Mouse (Mus musculus): ENCODE measurements around the gene Pdk2.
A peak's percentile ranks its signal among the peaks of the same experiment; 100 is the strongest.
"Not testable (repeated sequence)": the region's sequence is repeated elsewhere in the genome, so short reads cannot be mapped to it uniquely, and the experiment has no call there.

The Pdk2 gene

DNA sequence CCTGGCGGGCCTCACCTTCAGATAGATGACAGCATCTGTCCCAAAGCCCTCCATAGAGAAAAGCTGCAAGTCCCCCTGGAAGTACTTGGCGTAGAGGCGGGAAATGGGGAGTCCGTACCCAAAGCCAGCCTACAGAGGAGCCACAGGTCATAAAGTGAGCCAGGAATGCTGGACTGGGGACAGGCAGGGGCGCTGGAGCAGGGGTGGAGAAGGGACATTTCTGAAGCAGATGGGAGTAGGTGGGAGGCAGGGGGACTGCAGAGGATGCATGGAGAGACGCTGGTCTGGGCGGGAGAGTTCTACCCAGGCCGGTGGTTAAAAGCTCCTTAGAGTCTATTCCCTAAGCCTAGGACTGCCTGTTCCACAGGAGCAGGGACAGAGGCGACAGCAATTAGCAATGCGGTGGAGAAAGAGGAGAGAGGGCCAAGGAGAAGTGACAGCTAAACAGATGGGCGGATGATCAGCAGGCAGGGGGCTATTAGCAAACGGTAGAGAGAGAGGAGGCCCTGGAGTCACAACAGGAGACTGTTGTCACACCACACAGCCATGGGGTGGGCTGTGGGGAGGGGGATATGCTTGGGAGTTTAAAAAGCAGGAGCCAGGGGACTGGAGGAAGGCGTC lies 13.2 kb downstream of the Pdk2 start:
- DNase-seq (ENCODE audit: low read depth, low spot score) = no peak

DNA sequence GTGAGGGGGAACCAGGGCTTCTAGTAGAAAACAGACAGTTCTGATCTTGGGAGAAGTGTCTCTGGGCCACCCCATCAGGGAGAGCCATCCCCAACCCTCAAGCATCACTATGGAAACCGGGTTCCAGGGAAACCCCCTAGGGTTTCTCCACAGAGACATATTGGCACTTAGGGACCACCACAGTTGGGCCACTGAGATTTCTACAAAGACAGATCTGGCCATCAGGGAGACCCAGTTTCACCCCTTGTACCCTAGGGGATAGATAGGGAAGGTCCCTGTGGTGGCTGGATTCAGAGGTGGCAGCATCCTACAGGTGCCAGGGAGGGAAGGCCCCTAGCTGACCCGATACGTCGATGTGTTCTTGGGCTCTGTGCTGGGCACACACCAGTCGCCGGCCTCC lies 14.3 kb downstream of the Pdk2 start:
- DNase-seq (ENCODE audit: low read depth, low spot score) = no peak

- no peak for DNase-seq (ENCODE audit: low read depth, low spot score)
Observed at GRCm38 (mm10) chr11:95026090-95026542, 15.0 kb downstream of the Pdk2 start.

GRCm38 (mm10) chr11:95025227-95026012 lies 15.7 kb downstream of the Pdk2 start:
- DNase-seq (ENCODE audit: low read depth, low spot score) = no peak

- peak; percentile 26 for DNase-seq (ENCODE audit: low read depth, low spot score)
Observed at GRCm38 (mm10) chr11:95024439-95025184, 16.5 kb downstream of the Pdk2 start.

DNA sequence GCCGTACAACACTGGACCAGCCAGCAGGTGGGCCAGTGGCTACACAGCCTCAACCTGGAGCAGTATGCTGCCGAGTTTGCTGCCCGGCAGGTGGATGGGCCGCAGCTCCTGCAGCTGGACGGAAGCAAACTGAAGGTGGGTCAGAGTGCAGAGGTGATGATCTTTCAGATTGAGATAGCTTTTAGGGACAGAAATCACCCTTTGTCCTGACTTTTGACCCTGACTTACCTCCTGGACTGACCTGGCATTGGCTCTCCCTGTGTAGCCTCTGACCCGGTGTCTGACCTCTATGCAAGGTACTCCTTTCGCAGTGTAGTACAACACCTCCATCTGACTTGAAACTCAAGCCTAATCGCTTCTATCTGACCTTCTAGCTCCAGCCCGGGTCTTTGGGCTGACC lies 17.7 kb downstream of the Pdk2 start:
- no peak for DNase-seq (ENCODE audit: low read depth, low spot score)

DNA sequence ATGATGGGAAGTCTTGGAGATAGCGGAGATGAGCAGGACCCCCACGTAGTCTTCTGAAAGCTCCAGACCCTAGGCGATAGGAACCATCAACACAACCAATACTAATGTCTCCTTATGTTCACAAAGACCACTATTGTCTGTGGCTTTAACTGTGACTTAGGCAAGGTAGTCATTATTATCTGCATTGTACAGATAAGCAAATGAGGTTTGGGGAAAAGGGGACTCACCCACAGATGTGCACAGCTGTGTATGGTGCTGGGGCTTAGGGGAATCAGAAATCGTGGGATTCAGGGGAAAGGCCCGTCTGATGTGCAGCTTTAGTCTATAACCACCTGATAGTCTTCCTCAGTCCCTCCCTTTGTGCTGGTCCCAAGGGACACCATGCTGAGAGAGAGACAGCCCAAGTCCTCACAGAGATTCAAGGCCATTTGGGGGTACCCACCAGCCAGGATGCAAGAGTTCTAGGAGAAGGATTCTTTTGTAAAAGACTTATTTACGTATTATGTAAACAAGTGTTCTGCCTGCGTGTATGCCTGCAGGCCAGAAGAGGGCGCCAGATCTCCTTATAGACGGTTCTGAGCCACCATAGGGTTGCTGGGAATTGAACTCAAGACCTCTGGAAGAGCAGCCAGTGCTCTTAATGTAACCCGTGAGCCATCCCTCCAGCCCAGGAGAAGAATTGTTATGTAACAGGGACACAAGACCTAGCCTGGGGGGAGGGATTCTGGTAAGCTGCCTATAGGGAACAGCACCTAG lies 18.7 kb downstream of the Pdk2 start:
- DNase-seq (ENCODE audit: low read depth, low spot score) = no peak

DNA sequence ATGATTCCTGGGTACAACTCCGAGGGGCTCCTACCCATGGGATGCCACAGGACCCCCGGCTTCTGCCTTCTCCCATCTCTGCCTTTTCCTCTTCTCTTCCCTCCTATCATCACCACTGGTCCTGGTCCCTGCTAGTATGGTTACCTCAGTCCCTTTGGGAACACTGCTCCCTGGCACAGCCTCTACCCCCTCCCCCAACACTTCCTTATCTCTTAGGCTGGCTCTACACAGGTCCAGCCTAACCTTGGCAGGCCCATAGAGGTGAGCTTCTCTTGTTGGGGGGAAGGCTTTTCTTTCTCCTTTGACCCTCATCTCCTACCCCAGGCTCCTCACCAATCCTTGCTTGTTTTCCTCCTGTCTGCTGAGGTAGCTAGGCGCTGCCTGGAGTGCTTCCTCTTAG lies 25.7 kb downstream of the Pdk2 start:
- no peak for DNase-seq (ENCODE audit: low read depth, low spot score)

DNA sequence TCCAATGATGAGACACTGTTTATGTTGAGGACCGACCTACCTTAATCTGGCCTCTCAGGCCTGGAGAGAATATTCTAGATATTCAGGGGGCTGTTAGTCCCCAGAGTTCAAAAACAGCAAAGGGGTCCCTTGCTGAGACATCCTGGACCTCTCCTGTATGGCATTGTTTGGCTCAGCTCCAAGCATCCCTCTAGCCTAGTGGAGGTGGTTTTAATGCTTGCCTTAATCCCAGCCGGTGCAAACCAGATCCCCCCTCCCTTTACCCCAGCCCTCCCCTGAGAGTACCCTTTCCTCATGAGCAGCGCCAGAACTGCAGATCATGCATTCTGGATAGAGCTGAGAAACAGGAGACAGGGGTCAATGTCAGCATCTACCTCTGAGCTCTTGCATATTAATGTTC lies 28.7 kb downstream of the Pdk2 start:
- no peak for DNase-seq (ENCODE audit: low read depth, low spot score)

GRCm38 (mm10) chr11:95012075-95012474 lies 29.1 kb downstream of the Pdk2 start:
- no peak for DNase-seq (ENCODE audit: low read depth, low spot score)

GRCm38 (mm10) chr11:95011416-95011815 lies 29.7 kb downstream of the Pdk2 start:
- DNase-seq (ENCODE audit: low read depth, low spot score) = no peak

DNA sequence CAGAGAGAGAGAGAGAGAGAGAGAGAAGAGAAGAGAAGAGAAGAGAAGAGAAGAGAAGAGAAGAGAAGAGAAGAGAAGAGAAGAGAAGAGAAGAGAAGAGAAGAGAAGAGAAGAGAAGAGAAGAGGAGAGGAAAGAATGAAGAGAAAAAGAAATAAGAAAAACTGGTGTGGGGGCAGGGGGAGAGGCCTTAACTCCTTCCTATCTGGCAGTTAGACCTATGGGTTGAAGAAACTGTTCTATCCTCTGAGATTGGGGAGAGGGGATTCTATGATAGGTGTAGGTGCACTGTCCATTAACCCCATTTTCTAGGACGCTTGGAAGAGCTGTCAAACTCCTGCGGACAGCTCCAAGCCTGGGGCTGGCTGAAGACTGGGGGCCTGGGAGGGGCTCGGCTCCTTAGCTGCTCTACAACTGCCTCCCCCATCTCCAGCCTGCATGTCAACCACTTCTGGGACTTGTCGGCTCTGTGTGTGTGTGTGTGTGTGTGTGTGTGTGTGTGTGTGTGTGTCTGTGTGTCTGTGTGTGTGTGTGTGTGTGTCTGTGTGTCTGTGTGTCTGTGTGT lies 30.2 kb downstream of the Pdk2 start:
- not testable (repeated sequence) for DNase-seq (ENCODE audit: low read depth, low spot score)

GRCm38 (mm10) chr11:95010141-95010739 lies 30.9 kb downstream of the Pdk2 start:
- no peak for DNase-seq (ENCODE audit: low read depth, low spot score)

GRCm38 (mm10) chr11:95009629-95010014 lies 31.5 kb downstream of the Pdk2 start, which contains the start of gene Samd14:
Gene Samd14, plus strand, starts transcription at chr11:95009879.
- no peak for DNase-seq (ENCODE audit: low read depth, low spot score)

DNA sequence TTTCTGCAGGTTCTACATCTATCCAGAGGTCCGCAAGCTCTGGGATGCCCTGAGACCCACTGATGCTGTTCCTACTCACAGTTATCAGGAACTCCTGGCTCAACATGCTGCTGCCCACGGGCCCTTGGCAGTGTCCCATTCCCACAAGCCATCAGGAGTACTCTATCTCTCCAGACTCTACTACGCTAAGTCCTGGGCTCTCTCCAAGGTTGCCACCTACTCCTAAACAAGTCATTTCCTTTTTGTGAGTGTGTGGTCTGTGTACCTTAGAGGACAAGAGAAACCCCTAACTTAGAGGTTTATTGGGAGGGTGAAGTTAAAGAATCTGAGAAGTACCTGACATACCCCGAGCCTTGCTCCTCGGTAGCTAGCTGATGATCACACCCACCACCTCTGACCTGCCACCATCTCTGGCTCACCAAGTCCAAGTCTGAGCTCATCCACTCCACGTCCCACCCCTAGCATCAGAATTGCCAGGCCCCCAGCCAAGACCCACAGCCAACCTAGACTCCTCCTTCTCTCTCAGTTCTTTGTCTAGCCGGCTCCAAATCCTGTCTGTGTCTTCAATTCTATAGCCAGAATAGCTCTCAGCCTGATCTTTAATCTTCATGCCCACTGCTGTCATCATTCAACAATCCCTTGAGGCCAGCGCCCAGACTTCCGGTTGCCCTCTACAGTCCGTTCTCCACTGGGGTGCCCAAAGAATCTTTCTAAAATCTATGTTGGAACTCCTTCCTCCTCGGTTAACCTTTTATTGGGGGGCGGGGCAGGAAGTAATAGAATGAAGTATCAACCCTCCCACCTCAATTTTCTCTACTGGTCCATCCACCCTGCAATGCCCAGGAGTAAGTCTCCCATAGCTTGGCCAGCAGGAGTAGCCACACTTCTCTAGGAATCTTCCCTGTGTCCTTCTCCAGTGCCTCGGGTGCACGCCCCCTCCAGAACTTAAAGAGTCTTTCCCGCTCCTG lies 32.2 kb downstream of the Pdk2 start:
- no peak for DNase-seq (ENCODE audit: low read depth, low spot score)

- no peak for DNase-seq (ENCODE audit: low read depth, low spot score)
Observed at GRCm38 (mm10) chr11:95007418-95007817, 33.7 kb downstream of the Pdk2 start.

- peak; percentile 69 for DNase-seq (ENCODE audit: low read depth, low spot score)
Observed at GRCm38 (mm10) chr11:95006525-95007219, 34.5 kb downstream of the Pdk2 start.

- DNase-seq (ENCODE audit: low read depth, low spot score) = no peak
Observed at GRCm38 (mm10) chr11:95006038-95006437, 35.1 kb downstream of the Pdk2 start.

DNA sequence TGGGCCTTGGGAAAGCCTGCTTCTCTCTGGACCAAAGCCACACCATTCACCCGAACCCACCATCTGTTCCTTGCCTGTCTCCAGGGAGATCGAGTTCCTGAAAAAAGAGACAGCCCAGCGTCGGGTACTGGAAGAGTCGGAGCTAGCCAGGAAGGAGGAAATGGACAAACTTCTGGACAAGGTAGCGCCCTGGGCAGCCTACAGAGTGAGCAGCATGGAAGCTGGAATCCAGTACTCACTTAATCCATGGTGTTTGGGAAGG lies 36.3 kb downstream of the Pdk2 start:
- no peak for DNase-seq (ENCODE audit: low read depth, low spot score)

All from retina, adult 2 months (tissue).